Mouse (Mus musculus) urinary bladder, adult 2 months (tissue): ENCODE data around the gene Snx21. TPM values are rescaled to one million over a fixed set of nuclear protein-coding genes. Genes with fewer than 3 reads are reported as not detected.
A peak's percentile ranks its signal among the peaks of the same experiment; 100 is the strongest.

ENCODE experiments used
- DNase-seq: peaks from one replicate; pipeline ENCODE4 v3.0.0; 2022; ENCODE audit warnings: low spot score
- polyA plus RNA-seq: library from polyadenylated mRNA; depleted of rRNA; stranded (reverse); fragments of >200 nt; gene quantifications from 2 replicates; pipeline ENCODE4 v1.2.3, GENCODE M21; 2012; rRNA removed

Gene Snx21
- polyA plus RNA-seq, result 24.4 and 29.0 TPM in 2 replicates

DNA sequence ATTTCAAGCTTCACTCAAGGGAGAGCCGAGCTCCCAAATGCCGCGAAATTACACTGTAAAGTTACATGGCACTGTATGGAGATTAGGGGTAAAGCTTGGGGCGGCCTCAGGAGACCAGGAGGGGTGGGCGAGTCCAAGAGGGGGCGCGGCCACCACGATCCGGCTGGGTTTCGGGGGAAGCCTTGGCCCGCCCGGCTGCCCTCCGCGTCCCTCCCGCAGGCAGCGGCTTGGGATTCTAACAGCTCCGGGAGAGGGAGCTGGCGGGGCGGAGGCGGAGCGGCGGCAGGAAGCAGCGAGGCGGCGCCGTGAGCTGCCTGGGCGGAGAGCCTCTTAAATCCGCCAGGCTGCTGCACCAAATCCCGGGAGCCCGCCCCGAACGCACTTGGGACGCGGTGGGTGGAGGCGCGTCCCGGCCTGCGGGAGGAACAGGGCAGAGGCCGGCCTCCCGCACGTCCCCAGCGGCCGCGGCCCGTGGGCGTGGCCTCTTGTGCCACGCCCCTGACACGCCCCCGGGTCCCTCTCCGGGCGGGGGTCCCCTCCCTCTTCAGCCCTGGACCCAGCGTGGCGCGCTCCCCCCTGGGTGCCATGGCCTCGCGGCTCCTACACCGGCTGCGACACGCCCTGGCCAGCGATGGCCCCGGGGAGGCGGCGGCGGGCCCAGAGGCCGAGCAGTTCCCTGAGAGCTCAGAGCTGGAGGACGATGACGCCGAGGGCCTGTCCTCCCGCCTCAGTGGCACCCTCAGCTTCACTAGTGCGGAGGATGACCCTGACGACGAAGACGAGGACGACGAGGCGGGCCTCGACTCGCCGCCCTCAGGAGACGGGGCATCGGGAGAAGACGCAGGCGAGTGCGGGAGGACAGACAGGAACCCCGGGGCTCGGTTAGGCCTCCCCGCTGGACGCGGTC lies at the start of gene Snx21:
TSS of gene Snx21 (plus strand) at position 343 of the 907 bp plus-strand sequence.
- peak; percentile 87 for DNase-seq

DNA sequence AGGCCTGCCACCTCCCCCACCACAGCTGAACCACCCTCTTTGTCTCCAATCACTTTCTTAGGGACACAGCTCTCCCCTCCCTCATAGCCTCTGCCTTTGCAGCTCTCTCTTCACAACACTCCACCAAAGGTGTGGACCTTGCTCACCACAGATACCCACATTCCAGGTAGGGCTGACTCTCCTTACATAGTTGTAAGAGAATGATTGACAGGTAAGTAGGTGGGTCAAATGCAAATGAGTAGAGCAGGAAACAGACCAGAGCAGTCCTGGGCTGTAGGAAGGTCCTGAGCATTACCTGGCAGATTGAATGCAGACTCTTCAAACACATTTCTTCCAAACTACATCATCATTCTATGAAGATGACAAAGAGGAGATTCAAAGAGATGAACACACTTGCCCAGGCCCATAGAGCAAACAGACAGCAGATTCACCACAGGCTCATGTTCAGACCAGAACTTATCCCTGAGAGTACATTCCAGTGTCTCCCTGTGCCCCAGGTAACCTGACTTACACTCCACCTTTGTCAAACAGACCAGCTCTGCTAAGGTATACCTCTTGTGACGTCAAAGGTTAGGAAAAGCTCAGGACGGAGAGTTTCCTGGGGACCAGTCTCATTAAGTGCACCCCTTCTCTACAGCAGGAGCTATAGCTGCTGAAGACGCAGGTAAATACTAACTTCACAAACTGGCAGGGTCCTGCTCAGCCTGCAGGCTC lies 48.1 kb upstream of the Snx21 start:
- DNase-seq, result no peak

DNA sequence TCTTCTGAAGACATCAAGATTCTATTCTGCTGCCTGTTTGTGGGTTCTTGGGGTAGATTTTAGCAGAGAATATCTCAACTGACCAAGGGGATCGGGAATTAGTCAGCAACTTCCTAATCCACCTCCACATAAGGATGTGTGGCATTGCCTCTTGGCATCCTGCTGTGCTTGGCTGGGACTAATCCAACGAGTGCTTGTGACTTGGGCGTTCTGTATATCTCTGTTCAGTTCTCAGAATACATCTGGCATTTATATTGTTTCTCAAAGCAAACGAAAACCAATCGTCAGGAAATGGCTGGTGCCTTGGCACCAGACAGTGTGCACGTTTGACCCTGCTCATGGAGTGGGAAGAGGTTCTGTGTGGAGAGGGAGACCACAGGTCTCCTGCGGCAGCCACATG lies 45.7 kb upstream of the Snx21 start:
- DNase-seq, result no peak

DNA sequence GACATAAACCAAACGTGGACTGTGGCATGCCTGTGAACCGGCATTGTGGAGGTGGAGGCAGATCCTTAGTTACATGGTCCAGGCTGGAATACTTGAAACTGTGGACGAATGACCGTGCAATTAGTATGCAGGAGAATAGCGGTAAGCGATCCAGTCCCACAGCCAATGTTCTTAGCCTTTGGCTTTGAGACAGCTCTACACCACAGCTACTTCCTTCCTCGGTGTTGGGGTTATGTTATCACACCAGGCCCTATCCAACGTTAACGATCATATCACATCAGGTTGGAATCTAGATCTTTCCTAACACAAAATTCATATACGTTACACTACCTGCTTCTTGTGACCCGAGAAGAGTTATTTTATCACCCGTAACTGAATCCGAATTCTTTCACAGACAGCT lies 40.6 kb upstream of the Snx21 start:
- DNase-seq, result no peak

DNA sequence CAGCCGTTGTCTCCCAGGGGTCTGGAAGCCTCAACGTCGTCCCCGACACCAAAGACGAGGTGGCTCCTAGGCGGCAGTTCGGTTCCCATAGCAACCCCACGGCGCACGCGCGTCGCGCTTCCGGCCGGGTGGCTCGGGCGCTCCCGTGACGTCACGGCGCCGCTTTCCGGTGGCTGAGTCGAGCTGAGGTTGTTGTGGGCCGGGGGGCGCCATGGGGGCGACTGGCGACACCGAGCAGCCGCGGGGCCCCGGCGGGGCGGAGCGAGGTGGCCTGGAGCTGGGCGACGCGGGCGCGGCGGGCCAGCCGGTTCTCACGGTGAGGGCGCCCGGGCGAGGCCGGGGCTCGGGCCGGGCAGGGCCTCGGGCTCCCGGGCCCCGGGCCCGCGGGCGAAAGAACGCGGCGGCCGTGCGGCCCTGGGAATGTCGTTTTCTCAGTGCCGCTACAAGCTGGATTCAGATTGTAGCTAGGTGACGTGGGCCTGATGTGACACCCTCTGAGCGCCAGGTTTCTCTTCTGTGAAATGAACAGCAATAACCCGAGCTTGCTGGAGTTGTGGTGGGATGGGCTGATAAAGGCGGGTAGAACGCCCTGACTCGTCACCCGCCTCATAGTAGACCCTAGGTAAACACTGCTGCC lies 39.7 kb upstream of the Snx21 start, which contains the start of the genes Wfdc3 and Dnttip1:
TSS of gene Wfdc3 (minus strand) at position 89 of the 637 bp plus-strand sequence.
TSS of gene Dnttip1 (plus strand) at position 141 of the 637 bp plus-strand sequence.
- peak; percentile 91 for DNase-seq

DNA sequence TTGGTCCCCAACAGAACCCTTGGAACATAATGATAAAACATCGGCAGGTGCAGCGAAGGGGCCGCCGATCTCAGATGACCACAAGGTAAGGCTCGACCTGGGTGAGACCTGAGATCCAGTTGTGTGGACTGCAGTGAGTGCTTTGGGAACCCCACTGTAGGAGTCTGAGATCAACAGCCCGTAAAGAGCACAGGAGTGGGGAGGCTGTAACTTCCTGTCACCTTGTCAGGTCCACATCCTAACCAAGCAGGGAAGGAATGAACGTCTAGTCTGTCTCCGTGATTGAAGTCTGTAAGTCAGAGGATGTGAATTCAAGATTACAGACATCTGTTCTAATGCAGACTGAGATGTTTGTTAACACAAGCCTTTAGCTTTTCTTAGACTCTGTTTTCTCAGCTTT lies 38.9 kb upstream of the Snx21 start:
- DNase-seq, result no peak

DNA sequence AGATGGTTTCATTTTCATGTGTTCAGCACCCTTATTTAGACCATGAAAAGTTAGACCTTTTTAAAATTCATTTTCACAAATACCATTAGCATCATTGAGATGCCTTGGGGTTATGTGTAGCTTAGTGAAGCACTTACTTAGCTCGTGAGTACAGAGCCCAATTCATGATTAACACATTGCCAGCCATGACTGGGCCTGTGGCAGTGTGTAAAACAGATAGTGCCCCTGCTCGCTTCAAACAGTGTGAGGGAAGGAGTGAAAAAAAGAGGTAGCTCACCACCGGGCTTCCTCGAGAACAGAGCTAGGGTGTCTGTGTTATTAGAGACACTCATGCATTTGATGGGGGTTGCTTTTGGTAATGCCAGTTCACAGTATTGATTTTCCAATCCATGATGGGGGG lies 37.4 kb upstream of the Snx21 start:
- DNase-seq, result no peak

DNA sequence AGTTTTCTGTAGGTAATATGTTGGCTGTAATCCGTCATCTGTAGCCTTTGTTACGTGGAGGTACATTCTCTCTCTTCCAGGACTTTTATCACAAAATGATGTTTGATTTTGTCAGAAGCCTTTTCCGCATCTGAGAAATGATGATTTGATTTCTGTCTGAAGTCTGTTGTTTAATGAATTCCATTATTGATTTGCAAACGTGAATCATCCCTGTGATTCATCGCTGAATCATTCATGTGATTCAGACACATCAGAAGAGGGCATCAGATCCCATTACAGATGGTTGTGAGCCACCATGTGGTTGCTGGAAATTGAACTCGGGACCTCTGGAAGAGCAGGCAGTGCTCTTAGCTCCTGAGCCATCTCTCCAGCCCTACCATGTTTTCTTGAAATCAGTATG lies 36.6 kb upstream of the Snx21 start:
- DNase-seq, result no peak

DNA sequence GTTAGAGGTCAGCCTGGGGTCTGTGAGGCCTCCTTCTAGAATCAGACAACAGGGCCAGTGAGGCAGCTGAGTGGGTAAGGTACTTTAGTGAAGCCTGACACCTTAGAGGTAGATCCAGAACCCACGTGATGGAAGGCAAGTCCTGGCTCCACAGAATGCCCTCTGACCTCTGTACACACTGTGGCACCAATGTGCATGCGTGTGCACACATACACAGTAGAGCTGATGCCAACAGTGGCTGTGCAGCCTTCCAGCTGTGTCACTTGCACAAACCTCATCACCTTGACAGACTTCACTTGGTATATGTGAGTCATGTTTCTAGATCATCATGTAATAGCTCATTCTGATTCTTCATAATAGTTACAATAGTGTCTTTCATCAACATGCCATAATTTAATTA lies 33.2 kb upstream of the Snx21 start:
- DNase-seq, result no peak

DNA sequence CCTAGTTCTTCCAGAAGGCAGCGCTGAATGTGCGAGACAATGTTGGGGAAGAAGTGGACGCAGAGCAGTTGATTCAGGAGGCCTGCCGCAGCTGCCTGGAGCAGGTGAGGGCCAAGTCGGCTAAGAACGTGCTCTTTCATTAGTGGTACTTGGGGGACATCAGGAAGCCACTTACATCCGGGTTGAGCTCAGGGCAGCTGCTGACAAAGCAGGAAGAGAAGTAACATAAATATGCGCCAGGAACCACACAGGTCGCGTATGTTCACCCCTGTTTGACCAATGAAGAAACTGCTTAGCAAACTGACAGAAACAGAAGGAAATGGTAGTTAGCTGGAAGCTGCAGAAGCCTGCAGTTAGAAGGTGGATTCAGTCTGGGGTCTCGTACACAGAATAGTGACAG lies 31.5 kb upstream of the Snx21 start:
- DNase-seq, result no peak

DNA sequence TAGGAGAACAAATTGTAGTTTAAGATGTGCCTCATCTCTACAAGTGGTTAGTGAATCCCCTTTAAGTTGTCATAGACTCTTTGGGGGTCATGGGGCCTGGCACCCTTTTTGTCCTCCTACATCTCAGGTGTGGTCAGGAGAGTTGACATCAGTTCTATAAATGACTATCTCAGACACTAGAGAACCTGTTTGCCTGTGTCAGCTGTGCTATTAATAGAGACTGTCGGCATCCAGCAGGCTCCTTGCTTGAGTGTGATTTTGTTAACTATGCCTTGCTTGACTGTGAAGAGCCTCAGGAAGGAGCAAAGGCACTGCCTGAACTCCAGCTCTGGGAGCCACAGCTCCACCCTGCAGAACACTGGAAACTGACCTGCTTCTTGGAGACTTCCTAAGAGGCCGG lies 30.8 kb upstream of the Snx21 start:
- DNase-seq, result no peak

DNA sequence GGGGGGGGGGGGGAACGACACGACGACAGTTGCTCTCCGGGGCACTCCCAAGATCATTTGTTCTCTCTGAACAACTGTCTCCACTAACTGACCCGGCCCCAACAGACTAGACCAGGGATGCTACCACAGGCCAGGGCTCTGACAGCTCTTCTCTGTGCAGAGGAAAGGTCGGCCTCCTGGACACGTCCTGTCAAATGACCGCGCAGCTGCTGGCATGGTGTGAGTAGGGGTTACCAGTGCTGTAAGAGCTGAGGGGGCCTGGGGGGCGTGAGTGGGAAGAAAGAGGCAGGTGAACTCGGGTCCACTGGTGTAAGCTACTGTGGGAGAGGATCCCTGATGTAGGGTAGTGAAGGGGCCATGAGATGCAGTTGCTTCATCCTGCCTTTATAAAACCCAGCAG lies 27.8 kb upstream of the Snx21 start:
- no peak for DNase-seq

DNA sequence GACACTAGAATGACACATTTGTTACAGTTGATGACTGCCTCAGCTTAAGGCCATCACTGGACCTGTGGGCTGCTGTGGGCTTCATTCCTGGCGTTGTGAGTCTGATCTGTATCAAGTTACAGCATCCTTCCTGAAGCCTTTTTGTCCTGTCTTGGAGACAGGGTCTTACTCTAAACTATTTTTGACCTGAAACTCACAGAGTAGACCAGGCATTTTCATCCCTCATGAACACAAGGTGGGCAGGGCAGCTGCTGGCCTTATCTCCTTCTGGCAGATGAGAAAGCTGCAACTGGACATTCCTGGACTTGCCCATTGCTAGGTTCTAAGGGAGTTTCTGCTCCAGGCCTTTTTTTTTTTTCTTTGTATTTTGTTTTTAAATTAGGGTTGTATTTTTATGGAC lies 26.9 kb upstream of the Snx21 start:
- no peak for DNase-seq

DNA sequence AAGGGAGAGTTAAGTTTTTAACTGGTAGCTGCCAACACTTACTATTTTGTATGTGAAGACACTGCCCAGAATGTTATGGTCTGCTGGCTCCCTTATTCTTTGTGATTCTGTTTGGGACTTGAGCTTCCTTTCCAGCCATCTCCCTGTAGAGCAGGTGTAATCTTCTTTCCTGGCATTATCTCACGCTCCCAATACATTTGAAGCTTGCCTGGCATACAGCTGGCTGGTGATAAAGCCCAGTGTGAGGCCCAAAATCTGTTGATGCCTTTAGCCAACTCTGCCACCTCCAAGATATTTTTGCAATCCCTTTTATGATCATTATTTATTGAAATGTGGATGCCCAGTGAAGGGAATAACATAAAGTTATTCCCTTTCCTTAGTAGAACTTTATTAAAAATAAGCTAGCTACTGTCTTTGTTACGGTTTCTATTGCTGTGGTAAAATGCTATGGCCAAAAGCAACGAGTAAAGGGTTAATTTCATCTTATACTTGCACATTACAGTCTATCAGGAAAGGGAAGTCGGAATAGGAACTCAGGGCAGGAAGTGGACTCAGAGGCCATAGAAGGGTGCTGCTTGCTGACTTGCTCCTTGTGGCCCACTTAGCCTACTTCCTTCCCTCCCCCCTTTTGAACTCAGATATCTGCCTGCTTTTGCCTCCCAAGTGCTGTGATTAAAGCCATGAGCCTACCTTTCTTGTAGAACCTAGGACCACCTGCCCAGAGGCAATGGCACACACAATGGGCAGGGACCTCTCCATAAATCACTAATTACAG lies 25.4 kb upstream of the Snx21 start:
- DNase-seq, result no peak

DNA sequence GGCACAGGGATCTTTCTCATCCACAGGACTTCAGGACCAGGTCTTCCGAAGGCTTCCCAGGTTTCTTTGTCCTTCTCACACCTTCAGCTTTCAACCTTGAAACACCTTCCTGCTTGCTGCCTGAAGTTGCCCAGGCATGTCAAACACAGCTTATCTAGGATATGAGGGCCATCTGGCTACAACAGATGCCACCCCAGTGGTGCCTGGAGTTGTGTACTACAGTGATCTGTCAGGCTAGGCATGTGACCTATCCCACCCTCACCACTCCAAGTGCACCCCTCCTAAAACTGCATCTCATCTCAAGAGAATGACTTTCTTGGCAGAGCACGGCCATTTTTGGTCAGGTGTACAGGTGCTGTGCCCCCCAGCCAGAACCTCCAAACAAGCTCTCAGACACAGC lies 24.1 kb upstream of the Snx21 start:
- no peak for DNase-seq

DNA sequence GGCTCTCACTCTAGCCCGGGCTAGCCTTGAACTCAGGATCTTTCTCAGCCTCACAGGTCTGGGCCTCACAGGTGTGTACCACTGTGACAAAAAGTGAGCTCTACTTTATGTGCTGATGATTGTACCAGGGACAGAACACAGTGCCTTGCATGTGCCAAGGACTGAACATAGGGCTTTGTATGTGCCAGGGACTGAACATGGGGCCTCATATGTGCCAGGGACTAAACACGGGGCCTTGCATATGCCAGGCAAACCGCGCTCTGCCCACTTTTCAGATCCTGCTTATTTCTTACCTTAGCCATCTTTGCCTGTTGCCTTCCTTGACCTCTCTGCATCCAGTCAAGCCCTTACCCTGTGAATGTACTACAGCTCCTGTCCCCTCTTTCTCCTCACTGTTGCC lies 23.7 kb upstream of the Snx21 start:
- DNase-seq, result no peak

DNA sequence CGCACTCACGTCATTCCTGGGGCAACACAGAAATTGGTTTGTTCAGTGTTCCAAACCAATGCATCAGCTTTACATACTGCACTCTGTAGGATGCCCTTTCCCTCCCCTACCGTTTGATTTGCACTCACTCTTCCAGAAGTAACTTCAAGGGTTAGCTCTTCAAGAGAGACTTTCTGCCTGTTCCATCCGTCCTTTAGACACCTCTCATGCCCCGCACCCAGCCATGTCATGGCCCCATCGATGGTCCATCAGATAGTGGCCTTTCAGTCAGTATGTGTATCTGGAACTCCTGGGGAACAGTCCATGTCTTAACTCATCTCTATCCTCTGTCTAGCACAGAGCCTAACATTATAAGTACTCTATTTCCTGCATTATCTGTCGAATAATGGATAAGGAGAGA lies 23.0 kb upstream of the Snx21 start:
- no peak for DNase-seq

DNA sequence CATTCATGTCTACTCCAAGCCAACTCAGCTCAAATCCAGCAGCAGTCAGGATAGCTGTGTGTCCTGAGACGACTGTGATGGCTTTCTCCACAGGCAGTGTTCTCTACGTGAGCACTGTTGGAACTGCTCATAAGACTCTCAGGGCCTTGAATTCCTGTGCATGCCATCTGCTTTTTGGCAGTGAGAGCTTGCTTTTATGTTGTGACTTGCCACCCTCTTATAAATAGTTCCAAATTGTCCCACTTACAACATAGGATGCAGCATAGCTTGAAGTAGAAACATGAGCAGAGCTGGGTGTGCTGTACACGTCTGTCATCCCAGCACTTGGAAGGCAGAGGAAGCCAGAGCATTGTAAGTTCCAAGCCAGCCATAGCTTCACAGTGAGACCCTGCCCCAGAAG lies 19.8 kb upstream of the Snx21 start:
- DNase-seq, result no peak

DNA sequence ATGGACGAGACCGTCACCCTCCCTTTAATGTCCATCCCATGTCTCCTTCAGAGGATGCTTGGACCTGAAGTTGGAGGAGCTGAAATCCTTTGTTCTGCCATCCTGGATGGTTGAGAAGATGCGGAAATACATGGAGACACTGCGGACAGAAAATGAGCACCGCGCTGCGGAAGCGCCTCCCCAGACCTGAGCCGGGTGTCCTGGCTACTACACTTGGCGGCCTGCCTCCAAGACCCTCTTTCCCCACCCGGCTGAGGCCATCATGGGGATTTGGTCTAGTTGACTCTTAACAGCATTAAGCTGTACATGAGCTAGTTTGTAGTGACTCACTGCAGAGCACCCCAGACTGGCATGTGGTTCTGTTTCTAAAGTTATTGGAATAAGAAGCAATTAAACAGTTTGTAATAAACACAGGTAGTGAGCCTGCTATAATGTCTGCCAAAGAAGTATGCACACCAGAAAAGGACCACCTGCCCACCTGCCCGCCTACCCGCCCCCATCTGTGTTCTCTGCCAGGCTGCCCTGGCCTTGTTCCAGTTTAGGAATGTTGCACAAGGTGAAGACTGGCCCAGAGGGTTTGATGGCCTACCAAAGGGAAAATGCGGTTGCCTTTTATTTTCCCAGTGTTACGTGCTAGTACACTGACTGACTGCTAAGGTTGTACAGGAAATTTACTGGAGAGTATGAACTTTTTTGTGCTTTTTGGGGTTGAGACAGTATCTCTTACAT lies 17.6 kb upstream of the Snx21 start:
- no peak for DNase-seq

DNA sequence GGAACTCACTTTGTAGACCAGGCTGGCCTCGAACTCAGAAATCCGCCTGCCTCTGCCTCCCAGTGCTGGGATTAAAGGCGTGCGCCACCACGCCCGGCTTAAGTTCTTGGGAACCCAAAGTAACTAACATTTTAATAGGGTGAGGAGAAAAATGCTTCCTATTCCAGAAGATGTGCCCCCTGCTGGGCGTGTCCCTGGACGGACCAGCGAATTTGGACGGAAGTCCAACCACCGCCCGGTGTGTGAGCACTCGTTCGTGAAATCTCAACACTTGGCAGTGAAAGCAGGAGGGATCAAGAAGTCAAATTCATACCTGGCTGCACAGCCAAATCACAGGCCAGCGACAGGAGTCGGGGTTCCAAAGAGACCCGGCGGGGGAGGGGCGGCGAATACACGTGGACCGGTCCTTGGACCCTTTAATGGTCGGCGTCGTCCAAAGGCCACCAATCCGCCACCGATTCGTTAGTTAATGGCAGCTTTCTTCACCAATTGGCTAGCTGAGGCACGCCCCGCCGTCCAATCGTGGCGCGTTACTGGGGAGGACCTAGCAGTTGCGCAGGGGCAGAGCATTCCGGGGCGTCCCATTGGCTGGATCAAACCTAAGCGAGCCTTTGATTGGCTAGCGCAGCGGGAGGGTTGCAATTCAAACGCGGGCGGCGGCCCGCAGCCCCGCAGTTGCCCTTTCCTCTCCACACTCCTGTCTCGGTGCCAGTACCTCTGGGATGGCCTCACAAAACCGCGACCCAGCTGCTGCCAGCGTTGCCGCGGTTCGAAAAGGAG lies 16.2 kb upstream of the Snx21 start, which contains the start of gene Ube2c:
TSS of gene Ube2c (plus strand) at position 641 of the 780 bp plus-strand sequence.
- peak; percentile 90 for DNase-seq
